Comparison of ENCODE assay signal across 1 mouse cellular context in genomic region chr14:54617152-54617896, GRCm38 (mm10).
TF ChIP-seq lines count a peak whose summit lies in the region.

No protein-coding gene starts in this region.

TF ChIP-seq in CH12.LX, 34 proteins besides CTCF, POLR2A, EP300 and RAD21 (continued from another document):
- TF ChIP-seq E2F4 (IDR thresholded peaks at IDR 0.05; ENCODE audit: insufficient replicate concordance, low read depth, low read length) (no peak), CHD1 (IDR thresholded peaks at IDR 0.05; ENCODE audit: low read depth, low read length) (no peak), ZNF384 (IDR thresholded peaks at IDR 0.05; ENCODE audit: low read depth, low read length) (no peak)
